Comparison of ENCODE assay signal across 8 mouse cellular contexts in genomic region chr19:6300402-6300841, GRCm38 (mm10). TPM values are rescaled to one million over a fixed set of nuclear protein-coding genes. Genes with fewer than 3 reads are reported as not detected.
DNase-seq lines count a peak whose midpoint lies in the region; ATAC-seq and TF ChIP-seq lines count a peak whose summit lies in the region.

No protein-coding gene starts in this region.

- no peak overlapping the region for H3K9ac ChIP-seq in heart, embryonic 15.5 days

- TF ChIP-seq CTCF in G1E (IDR thresholded peaks at IDR 0.05; ENCODE audit: low read depth, low read length): no peak

- peak; percentile 71 to 75 for DNase-seq in cerebellum, postnatal 10 days
- peak; percentile 61 for DNase-seq in G1E (ENCODE audit: low spot score)
- peak; percentile 81 to 86 for DNase-seq in lung, adult 18-20 months
- no peak for DNase-seq in right cerebral cortex, postnatal 10 days (ENCODE audit: low spot score in 2 of 2)

- ATAC-seq in cerebellum, adult (ENCODE audit: insufficient number of reproducible peaks, low FRiP score, low TSS enrichment): no peak
- ATAC-seq in G1E (ENCODE audit: extremely low read depth, insufficient number of reproducible peaks, low FRiP score, poor library complexity, severe bottlenecking): peak; percentile 46
- no peak for ATAC-seq in heart, embryonic 15.5 days (replicated peaks; ENCODE audit: insufficient number of reproducible peaks, insufficient read depth, low FRiP score, low read depth)
- no peak for ATAC-seq in CD4-positive, CD25-positive, alpha-beta regulatory T cell, adult 4 months
- ATAC-seq in inflammation-experienced regulatory T-cells, adult 6 months: no peak

- H3K4me3 ChIP-seq in G1E (ENCODE audit: low read depth, low read length): peak overlapping the region; percentile 24; the same call in 1 of the 2 replicates
- H3K4me3 ChIP-seq in heart, embryonic 15.5 days: no peak overlapping the region

- no peaks in the 10 kb centered on the region for H3K27me3 ChIP-seq in G1E (ENCODE audit: insufficient read depth, low read length)
- no peaks in the 10 kb centered on the region for H3K27me3 ChIP-seq in heart, embryonic 15.5 days

- H3K27ac ChIP-seq in heart, embryonic 15.5 days: peak overlapping the region; percentile 18

- no peak overlapping the region for H3K4me2 ChIP-seq in heart, embryonic 15.5 days

- H3K36me3 ChIP-seq in G1E (replicated peaks): peaks cover 52% of the 10 kb centered on the region
- peaks cover 35% of the 10 kb centered on the region for H3K36me3 ChIP-seq in heart, embryonic 15.5 days

- 52% methylated on average over 7 of the region's 7 CpGs for WGBS in heart, embryonic 15.5 days

- no peaks in the 10 kb centered on the region for H3K9me3 ChIP-seq in G1E (replicated peaks)
- H3K9me3 ChIP-seq in heart, embryonic 15.5 days (replicated peaks): no peaks in the 10 kb centered on the region

- peaks cover 90% of the 10 kb centered on the region for H3K4me1 ChIP-seq in G1E (ENCODE audit: insufficient read depth, low read depth, low read length)
- peaks cover 26% of the 10 kb centered on the region for H3K4me1 ChIP-seq in heart, embryonic 15.5 days (replicated peaks)

RNA-seq across cellular contexts. Expression of gene Cdc42bpg, which starts 5.8 kb away (rescaled TPM):
- total RNA-seq in G1E (2014; fragmentation: Nextera tagmentation) (5.0 and 7.6 TPM in 2 replicates), G1E (2017) (2.0 and 2.4 TPM in 2 replicates)
- polyA plus RNA-seq in G1E (2012): 14.1 and 15.4 TPM in 2 replicates
- 0.30 and 0.60 TPM in 2 replicates for polyA plus RNA-seq in heart, embryonic 15.5 days (2015; fragmentation: Nextera tagmentation; extraction: Ambion mirVana)
- polyA plus RNA-seq in CD4-positive, CD25-positive, alpha-beta regulatory T cell, adult 4 months (2017; shearing (Covaris generic)): under 1 TPM; 0.07 to 0.13 TPM
- under 1 TPM; 0.15 to 0.36 (median 0.26) TPM for polyA plus RNA-seq in inflammation-experienced regulatory T-cells, adult 6 months (2017; shearing (Covaris generic))

RNA-seq across cellular contexts. Expression of gene Ehd1, which starts 23.9 kb away (rescaled TPM):
- total RNA-seq in G1E (2014; fragmentation: Nextera tagmentation) (18.0 and 18.7 TPM in 2 replicates), G1E (2017) (22.0 and 23.3 TPM in 2 replicates)
- 132 and 135 TPM in 2 replicates for polyA plus RNA-seq in G1E (2012)
- 54.1 and 66.8 TPM in 2 replicates for polyA plus RNA-seq in heart, embryonic 15.5 days (2015; fragmentation: Nextera tagmentation; extraction: Ambion mirVana)
- polyA plus RNA-seq in CD4-positive, CD25-positive, alpha-beta regulatory T cell, adult 4 months (2017; shearing (Covaris generic)): 10 to 100 TPM in 1 of 2 experiments, 1 to 10 TPM in 1; 6.4 to 22.8 TPM
- 10 to 100 TPM; 10.8 to 36.2 (median 11.4) TPM for polyA plus RNA-seq in inflammation-experienced regulatory T-cells, adult 6 months (2017; shearing (Covaris generic))

RNA-seq across cellular contexts. Expression of gene Men1, which starts 34.4 kb away (rescaled TPM):
- total RNA-seq in G1E (2014; fragmentation: Nextera tagmentation) (51.0 and 53.9 TPM in 2 replicates), G1E (2017) (28.8 and 30.9 TPM in 2 replicates)
- 146 and 213 TPM in 2 replicates for polyA plus RNA-seq in G1E (2012)
- 36.1 and 50.6 TPM in 2 replicates for polyA plus RNA-seq in heart, embryonic 15.5 days (2015; fragmentation: Nextera tagmentation; extraction: Ambion mirVana)
- polyA plus RNA-seq in CD4-positive, CD25-positive, alpha-beta regulatory T cell, adult 4 months (2017; shearing (Covaris generic)): 10 to 100 TPM; 16.9 to 32.1 TPM
- 10 to 100 TPM; 15.8 to 18.7 (median 16.3) TPM for polyA plus RNA-seq in inflammation-experienced regulatory T-cells, adult 6 months (2017; shearing (Covaris generic))

RNA-seq across cellular contexts. Expression of gene Map4k2, which starts 40.5 kb away (rescaled TPM):
- total RNA-seq in G1E (2014; fragmentation: Nextera tagmentation) (13.3 and 13.4 TPM in 2 replicates), G1E (2017) (13.2 and 19.4 TPM in 2 replicates)
- polyA plus RNA-seq in G1E (2012): 19.3 and 26.6 TPM in 2 replicates
- 12.6 and 17.9 TPM in 2 replicates for polyA plus RNA-seq in heart, embryonic 15.5 days (2015; fragmentation: Nextera tagmentation; extraction: Ambion mirVana)
- polyA plus RNA-seq in CD4-positive, CD25-positive, alpha-beta regulatory T cell, adult 4 months (2017; shearing (Covaris generic)): 100 to 1,000 TPM in 1 of 2 experiments, 10 to 100 TPM in 1; 77.5 to 135 TPM
- 100 to 1,000 TPM in 1 of 3 experiments, 10 to 100 TPM in 2; 68.4 to 105 (median 88.5) TPM for polyA plus RNA-seq in inflammation-experienced regulatory T-cells, adult 6 months (2017; shearing (Covaris generic))

RNA-seq across cellular contexts. Expression of gene Atg2a, which starts 59.0 kb away (rescaled TPM):
- 18.4 and 31.8 TPM in 2 replicates for total RNA-seq in G1E (2014; fragmentation: Nextera tagmentation)
- total RNA-seq in G1E (2017): 7.0 and 9.4 TPM in 2 replicates
- 44.4 and 45.0 TPM in 2 replicates for polyA plus RNA-seq in G1E (2012)
- 6.7 and 10.0 TPM in 2 replicates for polyA plus RNA-seq in heart, embryonic 15.5 days (2015; fragmentation: Nextera tagmentation; extraction: Ambion mirVana)
- polyA plus RNA-seq in CD4-positive, CD25-positive, alpha-beta regulatory T cell, adult 4 months (2017; shearing (Covaris generic)): 10 to 100 TPM; 10.4 to 14.7 TPM
- 10 to 100 TPM in 2 of 3 experiments, 1 to 10 TPM in 1; 8.1 to 12.6 (median 11.5) TPM for polyA plus RNA-seq in inflammation-experienced regulatory T-cells, adult 6 months (2017; shearing (Covaris generic))

Comparison
In these comparisons a context has a peak if more than half of its experiments do, and no peak if none do; other contexts are left out.
1. DNase-seq: peak in cerebellum, postnatal 10 days (2 of 2), G1E (single experiment) and lung, adult 18-20 months (2 of 2); none in right cerebral cortex, postnatal 10 days (0 of 2).